Mouse (Mus musculus): Measurements from ENCODE around the gene Gm20458. TPM values are rescaled to one million over a fixed set of nuclear protein-coding genes. Genes with fewer than 3 reads are reported as not detected.

Gm20458 gene
- polyA plus RNA-seq, 1 experiment from 2014 or later, result 23.3 TPM

- Histone ChIP-seq H3K27ac (peak overlapping the region; percentile 87), H3K9me3 (replicated peaks; ENCODE audit: low read length) (no peaks in the 10 kb centered on the region), H3K9ac (ENCODE audit: low read depth, low read length) (peak overlapping the region; percentile 83), H3K4me3 (replicated peaks; ENCODE audit: low read depth, low read length) (peak overlapping the region; percentile 70), H3K27me3 (ENCODE audit: insufficient read depth, low read length) (no peaks in the 10 kb centered on the region), H3K36me3 (ENCODE audit: insufficient read depth, low read length) (no peaks in the 10 kb centered on the region), H3K4me1 (replicated peaks; ENCODE audit: insufficient read depth, low read length) (peaks cover 10% of the 10 kb centered on the region), H3K4me2 (ENCODE audit: low read length) (peak overlapping the region; percentile 63)
- 2% methylated on average over 28 of the region's 29 CpGs for WGBS
- peak; percentile 41 for ATAC-seq (replicated peaks; ENCODE audit: low FRiP score, low read depth)
- TF ChIP-seq CTCF (IDR thresholded peaks at IDR 0.05; ENCODE audit: low read depth), result no peak
- peak; percentile 58 for DNase-seq (ENCODE audit: low spot score)
Observed at GRCm38 (mm10) chr2:164442315-164443050, 18.3 kb upstream of the Gm20458 start.

- under 1% methylated on average over 26 of the region's 26 CpGs for WGBS
- peak; percentile 93 for ATAC-seq (replicated peaks; ENCODE audit: low FRiP score, low read depth)
- no peak for TF ChIP-seq CTCF (IDR thresholded peaks at IDR 0.05; ENCODE audit: low read depth)
Observed at GRCm38 (mm10) chr2:164443051-164443437, 17.7 kb upstream of the Gm20458 start.

GRCm38 (mm10) chr2:164443460-164444000 lies 17.2 kb upstream of the Gm20458 start, which contains the start of gene Sdc4:
Gene Sdc4 (minus strand): TSS chr2:164443887.
- Histone ChIP-seq H3K4me2 (ENCODE audit: low read length) (peak within 1 kb of the TSS; percentile 63), H3K9me3 (replicated peaks; ENCODE audit: low read length) (no peaks in the 10 kb centered on the region), H3K9ac (ENCODE audit: low read depth, low read length) (peak within 1 kb of the TSS; percentile 83), H3K27ac (peak within 1 kb of the TSS; percentile 87), H3K27me3 (ENCODE audit: insufficient read depth, low read length) (no peaks in the 10 kb centered on the region), H3K4me3 (replicated peaks; ENCODE audit: low read depth, low read length) (peak within 1 kb of the TSS; percentile 70), H3K4me1 (replicated peaks; ENCODE audit: insufficient read depth, low read length) (peaks cover 6% of the 10 kb centered on the region), H3K36me3 (ENCODE audit: insufficient read depth, low read length) (no peaks in the 10 kb centered on the region)
- WGBS, result 11% methylated on average over 18 of the region's 18 CpGs
- no peak for ATAC-seq (replicated peaks; ENCODE audit: low FRiP score, low read depth)
- no peak for DNase-seq (ENCODE audit: low spot score)
- TF ChIP-seq CTCF (IDR thresholded peaks at IDR 0.05; ENCODE audit: low read depth), result no peak

More at GRCm38 (mm10) chr2:164443051-164443437, 17.7 kb upstream of the Gm20458 start:
- Histone ChIP-seq H3K27ac (peak overlapping the region; percentile 87), H3K9ac (ENCODE audit: low read depth, low read length) (peak overlapping the region; percentile 83), H3K27me3 (ENCODE audit: insufficient read depth, low read length) (no peaks in the 10 kb centered on the region), H3K36me3 (ENCODE audit: insufficient read depth, low read length) (no peaks in the 10 kb centered on the region), H3K9me3 (replicated peaks; ENCODE audit: low read length) (no peaks in the 10 kb centered on the region), H3K4me1 (replicated peaks; ENCODE audit: insufficient read depth, low read length) (peaks cover 6% of the 10 kb centered on the region), H3K4me2 (ENCODE audit: low read length) (peak overlapping the region; percentile 63), H3K4me3 (replicated peaks; ENCODE audit: low read depth, low read length) (peak overlapping the region; percentile 70)
- peak; percentile 89 for DNase-seq (ENCODE audit: low spot score)

- no peak for TF ChIP-seq CTCF (IDR thresholded peaks at IDR 0.05; ENCODE audit: low read depth)
- no peak for ATAC-seq (replicated peaks; ENCODE audit: low FRiP score, low read depth)
- Histone ChIP-seq H3K4me2 (ENCODE audit: low read length) (no peak overlapping the region), H3K9ac (ENCODE audit: low read depth, low read length) (no peak overlapping the region), H3K27me3 (ENCODE audit: insufficient read depth, low read length) (no peaks in the 10 kb centered on the region), H3K36me3 (ENCODE audit: insufficient read depth, low read length) (no peaks in the 10 kb centered on the region), H3K4me3 (replicated peaks; ENCODE audit: low read depth, low read length) (no peak overlapping the region), H3K27ac (no peak overlapping the region), H3K9me3 (replicated peaks; ENCODE audit: low read length) (no peaks in the 10 kb centered on the region), H3K4me1 (replicated peaks; ENCODE audit: insufficient read depth, low read length) (peaks cover 3% of the 10 kb centered on the region)
- WGBS, result 71% methylated on average over 2 of the region's 2 CpGs
- no peak for DNase-seq (ENCODE audit: low spot score)
Observed at GRCm38 (mm10) chr2:164444701-164445100, 16.1 kb upstream of the Gm20458 start.

- Histone ChIP-seq H3K4me2 (ENCODE audit: low read length) (no peak overlapping the region), H3K4me1 (replicated peaks; ENCODE audit: insufficient read depth, low read length) (no peaks in the 10 kb centered on the region; the same call in 1 of the 2 replicates), H3K9me3 (replicated peaks; ENCODE audit: low read length) (no peaks in the 10 kb centered on the region), H3K9ac (ENCODE audit: low read depth, low read length) (no peak overlapping the region), H3K27ac (no peak overlapping the region), H3K36me3 (ENCODE audit: insufficient read depth, low read length) (no peaks in the 10 kb centered on the region), H3K27me3 (ENCODE audit: insufficient read depth, low read length) (no peaks in the 10 kb centered on the region), H3K4me3 (replicated peaks; ENCODE audit: low read depth, low read length) (no peak overlapping the region)
- TF ChIP-seq CTCF (IDR thresholded peaks at IDR 0.05; ENCODE audit: low read depth), result no peak
- 83% methylated on average over 3 of the region's 3 CpGs for WGBS
- ATAC-seq (replicated peaks; ENCODE audit: low FRiP score, low read depth) (no peak), DNase-seq (ENCODE audit: low spot score) (no peak)
Observed at GRCm38 (mm10) chr2:164445399-164446085, 15.2 kb upstream of the Gm20458 start.

GRCm38 (mm10) chr2:164446086-164446469 lies 14.7 kb upstream of the Gm20458 start:
- Histone ChIP-seq H3K4me3 (replicated peaks; ENCODE audit: low read depth, low read length) (no peak overlapping the region), H3K9ac (ENCODE audit: low read depth, low read length) (no peak overlapping the region), H3K4me2 (ENCODE audit: low read length) (no peak overlapping the region), H3K4me1 (replicated peaks; ENCODE audit: insufficient read depth, low read length) (no peaks in the 10 kb centered on the region; the same call in 1 of the 2 replicates), H3K36me3 (ENCODE audit: insufficient read depth, low read length) (no peaks in the 10 kb centered on the region), H3K27ac (no peak overlapping the region), H3K27me3 (ENCODE audit: insufficient read depth, low read length) (no peaks in the 10 kb centered on the region), H3K9me3 (replicated peaks; ENCODE audit: low read length) (no peaks in the 10 kb centered on the region)
- 73% methylated on average over 3 of the region's 3 CpGs for WGBS
- ATAC-seq (replicated peaks; ENCODE audit: low FRiP score, low read depth), result no peak
- no peak for DNase-seq (ENCODE audit: low spot score)
- no peak for TF ChIP-seq CTCF (IDR thresholded peaks at IDR 0.05; ENCODE audit: low read depth)

Measured in kidney, postnatal 0 days (tissue).